Mouse (Mus musculus): Measurements from ENCODE around the gene Il1f10. TPM values are rescaled to one million over a fixed set of nuclear protein-coding genes. Genes with fewer than 3 reads are reported as not detected.

Il1f10 gene
- polyA plus RNA-seq (2012), result not detected in 2 replicates

GRCm38 (mm10) chr2:24290896-24291295 is at the start of gene Il1f10:
Gene Il1f10, plus strand, starts transcription at chr2:24291196.

GRCm38 (mm10) chr2:24276654-24277053 is 14.3 kb upstream of the Il1f10 start, which contains the start of gene Il1f5:
Gene Il1f5, plus strand, starts transcription at chr2:24276954.

DNA sequence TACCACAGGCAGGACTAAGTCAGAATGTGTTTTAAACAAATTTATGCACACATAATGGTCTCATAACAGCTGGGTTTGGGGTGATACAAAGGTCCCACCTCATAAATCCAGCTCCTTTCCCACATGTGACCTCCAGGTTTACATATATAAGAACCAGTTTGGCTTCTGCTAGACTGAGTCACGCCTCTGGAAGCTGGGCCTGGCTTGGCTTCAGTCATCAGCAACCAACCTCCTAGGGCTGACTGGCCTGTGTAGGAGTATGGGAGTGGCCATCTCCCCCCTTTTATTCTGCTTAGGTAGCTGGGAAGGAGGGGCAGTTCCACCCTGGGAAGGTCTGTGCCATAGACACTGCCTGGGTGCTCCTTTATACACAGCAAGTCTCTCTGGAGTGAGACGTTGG is 45.5 kb downstream of the Il1f10 start, which contains the start of gene Il1rn:
Gene Il1rn (plus strand): TSS at position 309 of the 400 bp plus-strand sequence.

Other genes with a start within 250 kb of the Il1f10 start
- 0.22 and 0.31 TPM in 2 replicates for gene Hnmt, start 241.8 kb upstream of the Il1f10 start, polyA plus RNA-seq (2012)
- gene Tbpl2, start 194.6 kb upstream of the Il1f10 start, polyA plus RNA-seq (2012), result not detected in 2 replicates
- not detected in 2 replicates for gene Il1f8, start 138.0 kb upstream of the Il1f10 start, polyA plus RNA-seq (2012)
- gene Il1f9, start 104.7 kb upstream of the Il1f10 start, polyA plus RNA-seq (2012), result 0.06 and 0.20 TPM in 2 replicates
- not detected in 2 replicates for gene Il1f6, start 75.8 kb upstream of the Il1f10 start, polyA plus RNA-seq (2012)
- gene Il1f5, start 14.2 kb upstream of the Il1f10 start, polyA plus RNA-seq (2012), result 0.18 TPM in 1 of 2 replicates, not detected in the other
- gene Il1rn, start 45.7 kb downstream of the Il1f10 start, polyA plus RNA-seq (2012), result 0.09 TPM in 2 replicates
- gene Psd4, start 76.4 kb downstream of the Il1f10 start, polyA plus RNA-seq (2012), result 35.7 and 39.6 TPM in 2 replicates
- 0.29 and 0.48 TPM in 2 replicates for gene Pax8, start 184.4 kb downstream of the Il1f10 start, polyA plus RNA-seq (2012)

Measured in megakaryocyte-erythroid progenitor cell, adult 5 weeks (primary cell).